Mouse (Mus musculus) T-helper 17 cell (primary cell): ENCODE data around the gene Eif5.
"Not testable (repeated sequence)": the region's sequence is repeated elsewhere in the genome, so short reads cannot be mapped to it uniquely, and the experiment has no call there.

Experiments
- in situ Hi-C, 2 experiments: fragments of 300-600 bp; cut with MboI, MseI; formaldehyde crosslinking; loops; 1 replicate in 1 of 2; 2 replicates in 1 of 2; pipeline ENCODE4 v1.15.1; 2025; ENCODE audit warnings: high pct_unique_total_duplicates in 2 of 2

The Eif5 gene

GRCm38 (mm10) chr12:111537796-111538291, at the start of gene Eif5:
TSS of gene Eif5 (plus strand) at chr12:111538016.
- in situ Hi-C loops: loop anchor here (5.0 to 25.0 kb wide), 2 partner anchors 766 to 826 kb away; partner anchors contain the start of gene Hsp90aa1 (in 1 of the 2)

DNA sequence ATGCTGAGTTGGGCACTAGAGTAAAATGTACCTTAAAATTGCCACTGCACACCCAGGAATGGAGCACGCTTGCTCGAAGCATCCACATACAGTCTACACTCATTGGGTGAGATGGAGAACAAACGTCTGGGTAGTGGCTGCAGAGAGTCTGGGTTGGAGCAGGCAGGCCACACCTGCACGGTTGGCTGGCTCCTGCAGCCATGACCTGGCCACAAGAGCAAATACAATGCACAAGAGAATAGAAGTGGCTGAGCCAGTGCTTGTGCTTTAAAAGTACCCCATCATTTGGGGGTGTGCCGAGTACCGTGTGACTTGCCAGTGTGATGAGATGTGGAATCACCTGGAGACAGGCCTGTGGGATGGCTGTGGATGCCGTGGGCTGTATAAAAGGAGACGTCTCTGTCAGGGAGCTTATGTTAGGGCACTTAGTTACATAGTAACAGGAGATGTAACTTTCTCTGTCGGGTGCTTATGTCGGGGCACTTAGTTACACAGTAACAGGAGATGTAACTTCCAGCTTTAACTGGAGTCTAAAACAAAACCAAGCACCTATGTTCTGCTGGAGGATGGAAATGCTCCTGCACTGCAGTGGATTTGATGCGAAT, 48.5 kb upstream of the Eif5 start:
- in situ Hi-C loops: loop anchor here in 1 of 2 experiments (10.0 kb wide), 1 partner anchor 1245 kb away; no protein-coding TSS in a partner anchor

GRCm38 (mm10) chr12:111494931-111495330, 42.9 kb upstream of the Eif5 start:
- in situ Hi-C loops: no loop called here

- in situ Hi-C loops: no loop called here
Observed at GRCm38 (mm10) chr12:111497076-111497475, 40.7 kb upstream of the Eif5 start.

DNA sequence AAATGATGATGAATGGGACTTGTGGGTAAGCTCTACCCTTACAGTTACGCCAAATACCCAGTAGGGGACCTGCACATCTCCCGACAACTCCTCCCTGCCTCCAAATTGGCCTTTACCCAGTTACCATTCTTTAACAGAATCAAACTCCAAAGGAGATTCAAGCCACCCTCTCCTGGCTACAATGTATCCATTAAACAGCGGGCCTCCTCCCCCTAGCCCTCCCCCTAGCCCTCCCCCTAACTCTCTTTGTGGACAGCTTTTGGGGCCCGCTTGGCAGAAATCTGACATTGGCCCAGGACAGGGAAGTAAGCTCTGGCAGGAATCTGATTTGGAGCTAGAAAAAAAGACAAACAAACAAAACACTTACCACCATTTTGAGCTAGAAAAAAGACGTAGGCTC, 38.2 kb upstream of the Eif5 start:
- in situ Hi-C loops: no loop called here

DNA sequence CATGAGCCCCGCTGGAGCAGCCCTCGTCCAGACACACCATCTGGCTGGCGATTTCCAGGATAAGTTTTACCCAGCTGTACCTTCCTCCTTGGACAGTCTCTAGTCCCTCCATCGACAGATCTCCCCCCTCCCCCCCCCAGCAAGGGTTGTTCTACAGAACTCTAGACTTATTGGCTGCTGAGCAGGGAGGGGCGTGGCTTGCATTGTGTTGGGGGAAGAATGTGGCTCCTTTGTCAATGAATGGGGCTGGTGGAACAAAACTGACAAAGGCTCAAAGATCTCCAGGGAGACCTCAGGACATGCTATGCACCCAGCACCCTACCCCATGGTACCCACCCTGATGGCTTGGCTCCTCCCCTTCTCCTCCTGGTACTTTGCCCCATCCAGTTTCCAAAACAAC, 37.1 kb upstream of the Eif5 start:
- in situ Hi-C loops: no loop called here

GRCm38 (mm10) chr12:111503063-111503567, 34.7 kb upstream of the Eif5 start:
- in situ Hi-C loops: no loop called here

DNA sequence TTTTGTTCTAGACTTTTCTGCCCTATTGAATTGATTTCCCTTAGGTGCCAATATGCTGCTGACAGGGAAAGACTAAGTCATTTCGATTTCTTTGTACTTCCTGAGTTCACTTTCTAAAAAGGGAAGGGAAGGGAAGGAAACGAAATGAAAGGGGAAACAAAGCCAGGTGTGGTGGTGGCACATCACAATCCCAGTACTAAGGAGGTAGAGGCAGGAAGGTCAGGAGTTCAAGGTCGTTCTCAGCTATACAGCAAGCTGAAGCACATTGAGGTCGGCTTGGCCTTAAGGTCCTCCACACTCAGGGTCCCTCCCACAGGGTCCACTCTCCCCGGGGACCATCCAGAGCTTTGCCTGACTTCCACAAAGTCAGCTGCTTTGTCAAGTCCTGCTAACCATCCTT, 34.2 kb upstream of the Eif5 start:
- in situ Hi-C loops: no loop called here

DNA sequence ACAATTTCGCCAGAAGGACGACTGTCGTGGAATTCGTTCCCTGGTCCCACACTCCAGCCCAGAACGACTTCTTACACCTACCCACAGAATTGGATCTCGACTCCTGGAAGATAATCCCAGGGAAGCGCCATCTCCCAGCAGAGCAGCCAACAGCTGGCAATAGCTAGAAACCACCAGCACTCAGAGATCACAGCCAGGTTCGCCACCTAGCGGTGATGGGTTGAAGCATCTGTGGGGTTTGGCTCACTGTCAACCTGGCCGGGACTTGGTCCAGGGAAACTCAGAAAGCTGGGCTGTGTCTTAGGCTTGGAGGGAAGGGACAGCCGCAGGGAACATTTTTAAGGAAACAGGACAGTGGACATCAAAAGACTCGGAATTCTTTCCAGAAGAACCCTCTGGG, 32.9 kb upstream of the Eif5 start:
- in situ Hi-C loops: no loop called here

DNA sequence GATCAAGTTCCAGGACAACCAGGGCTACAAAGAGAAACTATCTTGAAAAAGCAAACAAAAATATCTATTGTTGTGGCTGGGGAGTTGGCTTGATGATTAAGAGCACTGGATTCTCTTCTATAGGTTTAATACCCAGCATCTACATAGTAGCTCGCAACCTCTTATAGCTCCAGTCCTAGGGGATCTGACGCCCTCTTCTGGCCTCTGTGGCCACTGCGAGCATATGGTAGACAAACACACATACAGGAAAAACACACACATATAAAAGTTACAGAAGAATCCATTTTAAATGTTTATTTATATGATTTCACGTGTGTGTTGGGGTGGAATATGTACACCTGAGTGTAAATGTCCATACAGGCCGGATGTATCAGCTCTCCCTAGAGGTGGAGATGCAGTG, 30.8 kb upstream of the Eif5 start:
- in situ Hi-C loops: no loop called here

DNA sequence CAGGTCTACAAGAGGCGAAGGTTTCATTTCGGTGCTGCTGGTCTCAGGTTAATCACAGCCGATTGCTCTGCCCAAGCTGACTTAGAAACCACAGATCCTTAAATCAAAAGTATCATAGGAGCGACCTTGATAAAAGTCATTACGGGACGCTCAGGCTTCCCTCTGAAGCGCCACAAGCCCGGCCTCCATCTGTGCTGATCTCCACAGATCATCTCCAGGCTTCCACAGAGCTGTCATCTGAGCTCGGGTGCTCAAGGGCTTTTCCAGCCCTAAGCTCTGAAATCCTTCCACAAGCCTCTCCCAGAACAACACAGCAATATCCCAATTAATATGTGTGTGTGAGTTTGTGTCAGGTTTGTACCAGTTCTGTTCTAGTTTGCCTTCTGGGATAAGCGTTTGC, 29.9 kb upstream of the Eif5 start:
- in situ Hi-C loops: no loop called here

DNA sequence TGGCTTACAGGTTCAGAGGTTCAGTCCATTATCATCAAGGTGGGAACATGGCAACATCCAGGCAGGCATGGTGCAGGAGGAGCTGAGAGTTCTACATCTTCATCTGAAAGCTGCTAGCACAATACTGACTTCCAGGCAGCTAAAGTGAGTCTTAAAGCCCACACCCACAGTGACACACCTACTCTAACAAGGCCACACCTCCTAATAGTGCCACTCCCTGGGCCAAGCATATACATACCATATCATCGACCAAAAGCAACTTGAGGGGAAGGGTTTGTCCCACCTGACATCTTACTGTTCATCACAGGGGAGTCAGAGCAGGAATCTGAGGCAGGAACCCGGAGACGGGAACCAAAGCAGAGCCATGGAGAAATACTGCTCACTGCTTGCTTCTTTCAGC, 29.4 kb upstream of the Eif5 start:
- in situ Hi-C loops: not testable (repeated sequence)

DNA sequence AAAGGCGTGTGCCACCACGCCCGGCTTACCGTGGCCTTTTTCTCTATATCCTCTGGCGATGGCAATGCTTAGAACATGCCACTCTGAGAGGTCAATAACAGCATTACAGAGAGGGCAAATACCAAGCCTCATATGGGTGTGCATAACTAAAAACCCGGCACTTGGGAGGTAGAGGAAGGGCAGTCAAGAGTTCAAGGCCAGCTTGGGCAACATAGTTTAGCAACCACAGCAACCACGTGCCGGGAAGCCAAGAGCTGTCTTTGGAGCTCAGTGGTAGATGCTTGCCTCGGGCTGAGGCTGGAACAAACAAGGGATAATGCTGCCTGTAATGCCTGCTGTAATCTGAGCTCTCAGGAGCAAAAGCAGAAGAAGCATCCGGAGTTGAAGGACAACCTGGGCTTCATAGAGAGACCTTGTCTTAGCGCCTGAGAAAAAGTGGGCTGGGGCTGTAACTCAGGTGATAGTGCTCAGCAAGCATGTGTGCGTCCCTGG, 25.2 kb upstream of the Eif5 start:
- in situ Hi-C loops: no loop called here

DNA sequence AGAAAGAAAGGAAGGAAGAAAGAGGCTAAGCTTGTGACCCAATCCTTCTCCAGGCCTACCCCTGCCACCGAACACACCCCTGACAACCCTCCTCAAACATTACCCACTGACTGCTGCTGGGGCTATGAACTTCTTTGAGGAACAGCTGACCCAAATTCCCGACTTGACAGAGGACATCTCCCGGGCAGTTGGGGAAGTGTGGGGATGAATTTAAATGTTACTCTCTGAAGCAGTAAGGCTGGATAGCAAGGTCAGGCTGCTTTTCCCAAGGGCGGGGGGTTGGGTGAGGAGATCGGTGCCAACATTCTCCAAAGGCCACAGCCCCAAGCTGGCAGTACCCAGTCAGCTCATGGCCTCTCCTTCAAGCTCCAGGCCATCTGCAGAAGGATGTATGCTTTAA, 24.1 kb upstream of the Eif5 start:
- in situ Hi-C loops: no loop called here

DNA sequence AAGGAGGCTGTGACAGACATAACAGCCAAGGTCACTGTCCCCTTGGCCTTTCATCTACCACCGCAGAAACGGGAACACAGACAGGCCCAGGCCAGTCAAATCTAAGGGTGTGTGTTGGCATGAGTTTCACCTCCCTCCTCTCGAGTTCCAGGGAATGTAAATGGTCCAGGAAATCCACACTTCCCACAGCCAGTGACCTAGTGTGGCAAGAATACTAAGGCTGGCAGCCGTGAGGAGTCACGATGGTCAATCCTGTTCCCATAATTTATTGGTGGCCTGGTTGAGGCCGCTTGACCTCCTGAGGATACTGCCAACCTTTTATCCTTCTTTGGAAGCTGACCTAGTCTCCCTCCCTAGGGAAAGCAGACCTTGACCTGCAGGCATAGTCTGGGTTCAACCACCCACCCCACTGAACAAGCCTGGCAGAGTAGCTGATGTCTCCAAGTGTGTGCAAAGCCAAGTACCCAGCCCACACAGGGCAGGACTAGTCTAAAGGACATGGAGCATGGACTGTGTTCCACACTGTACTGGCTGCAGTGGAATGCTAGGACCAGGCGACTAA, 23.5 kb upstream of the Eif5 start:
- in situ Hi-C loops: no loop called here

DNA sequence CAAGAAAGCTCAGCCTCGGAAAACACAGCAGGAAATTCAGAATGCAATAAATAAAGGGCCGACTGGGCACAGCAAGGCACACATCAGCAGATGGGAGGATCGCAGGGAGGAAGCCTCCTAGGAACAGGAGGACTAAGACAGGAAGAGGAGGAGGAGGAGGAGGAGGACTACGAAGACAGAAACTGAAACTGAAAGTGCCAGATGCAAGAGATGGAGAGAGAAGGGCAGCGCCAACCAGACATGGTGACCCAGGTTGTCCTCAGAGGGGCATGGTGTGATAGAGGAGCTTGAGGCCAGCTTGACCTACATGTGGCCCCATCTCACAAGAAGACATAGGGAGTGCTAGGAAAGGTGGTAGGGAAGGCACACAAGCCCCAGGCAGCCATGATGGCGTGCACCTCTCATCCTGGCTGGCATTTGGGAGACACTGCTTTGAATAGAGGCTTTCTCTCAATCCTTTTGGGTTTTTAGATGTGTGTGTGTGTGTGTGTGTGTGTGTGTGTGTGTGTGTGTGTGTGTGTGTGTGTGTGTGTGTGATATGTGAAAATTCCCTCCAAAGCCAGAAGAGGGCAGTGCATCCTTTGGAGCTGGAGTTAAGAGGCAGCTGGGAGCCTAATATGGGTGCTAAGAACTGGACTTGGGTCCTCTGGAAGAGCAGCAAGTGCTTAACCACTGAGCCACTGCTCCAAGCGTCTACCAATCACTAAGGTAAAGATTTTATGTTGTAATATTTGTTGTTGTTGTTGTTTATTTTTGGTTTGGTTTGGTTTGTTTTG, 22.8 kb upstream of the Eif5 start:
- in situ Hi-C loops: no loop called here

DNA sequence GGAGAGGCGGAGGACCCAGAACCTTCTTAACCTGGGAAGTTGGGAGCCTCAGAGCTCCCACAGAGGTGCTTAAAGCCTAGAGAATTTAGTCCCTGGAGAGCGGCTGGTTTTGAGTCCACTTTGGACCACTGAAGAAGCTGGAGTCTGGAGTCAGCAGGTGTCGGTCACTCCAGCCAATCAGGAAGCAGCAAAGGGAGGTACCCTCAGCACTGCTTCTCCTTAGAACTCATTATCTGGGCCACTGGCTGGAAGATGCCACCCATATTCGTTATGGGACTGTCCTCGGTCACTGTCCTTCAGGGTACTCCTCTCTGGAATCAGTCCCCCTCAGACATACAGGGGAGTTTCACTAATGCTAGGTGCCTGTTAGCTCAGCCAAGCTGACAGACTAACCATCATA, 21.9 kb upstream of the Eif5 start:
- in situ Hi-C loops: no loop called here

- in situ Hi-C loops: no loop called here
Observed at GRCm38 (mm10) chr12:111516826-111517225, 21.0 kb upstream of the Eif5 start.

GRCm38 (mm10) chr12:111517901-111518300, 19.9 kb upstream of the Eif5 start:
- in situ Hi-C loops: no loop called here

DNA sequence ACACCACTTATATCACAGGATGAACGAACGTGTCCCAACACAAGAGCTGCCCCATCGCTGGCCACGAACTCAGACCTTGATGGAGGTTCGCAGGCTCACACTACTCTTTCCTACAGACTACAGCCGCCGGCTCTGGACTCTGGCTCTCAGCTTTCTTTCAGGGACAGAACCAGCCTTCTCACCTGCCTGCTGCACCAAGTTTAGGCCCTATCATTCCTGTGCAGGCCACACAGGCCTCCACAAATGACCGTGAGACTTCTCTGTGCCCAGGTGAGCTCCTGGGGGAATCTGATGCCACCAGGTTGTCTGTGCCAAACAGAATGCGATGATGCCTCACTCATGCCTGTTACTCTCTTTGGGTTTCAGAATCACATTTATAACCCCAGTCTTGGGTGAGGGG, 19.4 kb upstream of the Eif5 start:
- in situ Hi-C loops: no loop called here

- in situ Hi-C loops: no loop called here
Observed at GRCm38 (mm10) chr12:111519821-111520220, 18.0 kb upstream of the Eif5 start.

GRCm38 (mm10) chr12:111520994-111521393, 16.8 kb upstream of the Eif5 start:
- in situ Hi-C loops: no loop called here
